Mouse (Mus musculus) E14TG2a.4 (cell line): ENCODE data around the gene Bcr.

ENCODE experiments used
- CTCF ChIP-seq: conservative IDR thresholded peaks from 2 replicates; pipeline ENCODE4 v1.5.1; 2014; ENCODE audit warnings: low read length
- NANOG ChIP-seq: IDR thresholded peaks from 2 replicates; pipeline ENCODE4 v1.6.1; 2014; ENCODE audit warnings: borderline replicate concordance, low read length, mixed read lengths
- POU5F1 ChIP-seq: IDR thresholded peaks from 2 replicates; pipeline ENCODE4 v1.6.1; 2014; ENCODE audit warnings: low read length, borderline replicate concordance

- TF ChIP-seq CTCF (no peak), NANOG (no peak), POU5F1 (no peak)
Observed at GRCm38 (mm10) chr10:75150361-75150760, 90.0 kb downstream of the Bcr start.
